Mouse (Mus musculus): ENCODE results near the gene Olfr56.

Gene Olfr56

GRCm38 (mm10) chr11:49092786-49093185 is 114.1 kb downstream of the Olfr56 start:
- no peak for DNase-seq

GRCm38 (mm10) chr11:49093861-49094660 is 115.4 kb downstream of the Olfr56 start:
- no peak for DNase-seq

GRCm38 (mm10) chr11:49095367-49095766 is 116.7 kb downstream of the Olfr56 start:
- no peak for DNase-seq

- no peak for DNase-seq
Measured at GRCm38 (mm10) chr11:49100409-49100808, 121.7 kb downstream of the Olfr56 start.

- no peak for DNase-seq
Measured at GRCm38 (mm10) chr11:49101500-49101899, 122.8 kb downstream of the Olfr56 start.

- DNase-seq = peak; percentile 78 to 82
Measured at GRCm38 (mm10) chr11:49103047-49103693, 124.5 kb downstream of the Olfr56 start.

- DNase-seq = no peak
Measured at GRCm38 (mm10) chr11:49105752-49106151, 127.1 kb downstream of the Olfr56 start.

GRCm38 (mm10) chr11:49107650-49108537 is 129.2 kb downstream of the Olfr56 start:
- no peak for DNase-seq

- DNase-seq = no peak
Measured at GRCm38 (mm10) chr11:49108833-49109232, 130.1 kb downstream of the Olfr56 start.

- no peak for DNase-seq
Measured at GRCm38 (mm10) chr11:49111000-49111399, 132.3 kb downstream of the Olfr56 start.

- no peak for DNase-seq
Measured at GRCm38 (mm10) chr11:49112624-49113219, 134.0 kb downstream of the Olfr56 start.

GRCm38 (mm10) chr11:49114158-49114557 is 135.5 kb downstream of the Olfr56 start:
- DNase-seq = no peak

GRCm38 (mm10) chr11:49114774-49115173 is 136.1 kb downstream of the Olfr56 start, which contains the start of gene Olfr1396:
Olfr1396 (minus strand) TSS chr11:49114874.
- no peak for DNase-seq

GRCm38 (mm10) chr11:49119635-49120034 is 140.9 kb downstream of the Olfr56 start:
- DNase-seq = no peak

GRCm38 (mm10) chr11:49124169-49124568 is 145.5 kb downstream of the Olfr56 start:
- DNase-seq = no peak

GRCm38 (mm10) chr11:49141974-49142373 is 163.3 kb downstream of the Olfr56 start, which contains the start of gene Olfr1395:
Olfr1395 (plus strand) TSS chr11:49142274.
- no peak for DNase-seq

- DNase-seq = no peak
Measured at GRCm38 (mm10) chr11:49154077-49154476, 175.4 kb downstream of the Olfr56 start, which contains the start of gene Olfr1394. Olfr1394 (plus strand) TSS chr11:49154377.

GRCm38 (mm10) chr11:49156821-49157814 is 178.4 kb downstream of the Olfr56 start:
- no peak for DNase-seq

- DNase-seq = no peak
Measured at GRCm38 (mm10) chr11:49168839-49169611, 190.3 kb downstream of the Olfr56 start.

GRCm38 (mm10) chr11:49170576-49170975 is 191.9 kb downstream of the Olfr56 start:
- no peak for DNase-seq
